Mouse (Mus musculus) testis, adult 2 months (tissue): Measurements from ENCODE around the gene Ehf. TPM values are rescaled to one million over a fixed set of nuclear protein-coding genes. Genes with fewer than 3 reads are reported as not detected.

Experiments used
- H3K27ac ChIP-seq: fragments of 200-500 bp; 2 replicates; pipeline ENCODE4 v1.5.1; 2012; ENCODE audit warnings: low read depth, low read length; ENCODE audit not compliant: control insufficient read depth, insufficient read depth
- H3K27me3 ChIP-seq: fragments of 200-500 bp; 2 replicates; pipeline ENCODE4 v1.6.1; 2012; ENCODE audit warnings: mild to moderate bottlenecking, low read length, moderate library complexity; ENCODE audit not compliant: control insufficient read depth, insufficient read depth
- H3K36me3 ChIP-seq: fragments of 200-500 bp; 2 replicates; pipeline ENCODE4 v1.6.1; 2012; ENCODE audit warnings: mild to moderate bottlenecking, low read length; ENCODE audit not compliant: control insufficient read depth, insufficient read depth
- H3K4me1 ChIP-seq: fragments of 200-500 bp; 2 replicates; pipeline ENCODE4 v1.6.1; 2012; ENCODE audit warnings: low read length; ENCODE audit not compliant: control insufficient read depth, insufficient read depth
- H3K4me3 ChIP-seq: fragments of 200-500 bp; 2 replicates; pipeline ENCODE4 v1.5.1; 2012; ENCODE audit warnings: low read depth, mild to moderate bottlenecking, low read length, moderate library complexity, mixed read lengths; ENCODE audit not compliant: control insufficient read depth
- CTCF ChIP-seq: fragments of 200-500 bp; IDR thresholded peaks from 2 replicates; pipeline ENCODE4 v1.5.1; 2012; ENCODE audit warnings: low read depth, mild to moderate bottlenecking, inconsistent platforms, low read length, moderate library complexity; ENCODE audit not compliant: control insufficient read depth, insufficient read depth, insufficient replicate concordance
- POLR2A ChIP-seq: fragments of 200-500 bp; IDR thresholded peaks from 2 replicates; pipeline ENCODE4 v1.6.1; 2012; ENCODE audit warnings: low read depth, mild to moderate bottlenecking, inconsistent platforms, low read length, moderate library complexity; ENCODE audit not compliant: control insufficient read depth
- polyA plus RNA-seq: library from polyadenylated mRNA; depleted of rRNA; stranded (reverse); fragments of >200 nt; gene quantifications from 2 replicates; pipeline ENCODE4 v1.2.3, GENCODE M21; 2012

The Ehf gene
- polyA plus RNA-seq, 1 experiment = 0.41 TPM

GRCm38 (mm10) chr2:103298711-103299463 lies 4.2 kb downstream of the Ehf start:
- H3K27me3 ChIP-seq = no peaks in the 10 kb centered on the region
- no peak overlapping the region for H3K27ac ChIP-seq
- no peak for TF ChIP-seq POLR2A
- H3K4me3 ChIP-seq = no peak overlapping the region
- no peaks in the 10 kb centered on the region for H3K36me3 ChIP-seq
- no peaks in the 10 kb centered on the region for H3K4me1 ChIP-seq

GRCm38 (mm10) chr2:103294526-103294925 lies 8.6 kb downstream of the Ehf start:
- no peaks in the 10 kb centered on the region for H3K27me3 ChIP-seq
- TF ChIP-seq POLR2A = no peak
- TF ChIP-seq CTCF = no peak
- no peak overlapping the region for H3K4me3 ChIP-seq
- no peak overlapping the region; the same call in 1 of the 2 replicates for H3K27ac ChIP-seq
- H3K36me3 ChIP-seq = no peaks in the 10 kb centered on the region
- peaks cover 2% of the 10 kb centered on the region; the same call in 1 of the 2 replicates for H3K4me1 ChIP-seq

- H3K4me1 ChIP-seq = peaks cover 3% of the 10 kb centered on the region; the same call in 1 of the 2 replicates
- no peaks in the 10 kb centered on the region for H3K27me3 ChIP-seq
- peak overlapping the region; percentile 60 for H3K27ac ChIP-seq
- no peak for TF ChIP-seq CTCF
- no peak for TF ChIP-seq POLR2A
- no peaks in the 10 kb centered on the region for H3K36me3 ChIP-seq
- H3K4me3 ChIP-seq = no peak overlapping the region
Observed at GRCm38 (mm10) chr2:103293751-103294150, 9.3 kb downstream of the Ehf start.

GRCm38 (mm10) chr2:103293214-103293613 lies 9.9 kb downstream of the Ehf start:
- Histone ChIP-seq H3K4me1 (peaks cover 3% of the 10 kb centered on the region; the same call in 1 of the 2 replicates), H3K27ac (no peak overlapping the region), H3K4me3 (no peak overlapping the region), H3K27me3 (no peaks in the 10 kb centered on the region), H3K36me3 (no peaks in the 10 kb centered on the region)
- no peak for TF ChIP-seq CTCF
- no peak for TF ChIP-seq POLR2A

- Histone ChIP-seq H3K4me1 (peaks cover 3% of the 10 kb centered on the region; the same call in 1 of the 2 replicates), H3K27ac (no peak overlapping the region), H3K27me3 (no peaks in the 10 kb centered on the region), H3K36me3 (no peaks in the 10 kb centered on the region), H3K4me3 (no peak overlapping the region)
- TF ChIP-seq CTCF (no peak), POLR2A (no peak)
Observed at GRCm38 (mm10) chr2:103290705-103291269, 12.3 kb downstream of the Ehf start.

- Histone ChIP-seq H3K27ac (no peak overlapping the region), H3K4me1 (peaks cover 3% of the 10 kb centered on the region; the same call in 1 of the 2 replicates), H3K36me3 (no peaks in the 10 kb centered on the region), H3K27me3 (no peaks in the 10 kb centered on the region), H3K4me3 (no peak overlapping the region)
- TF ChIP-seq CTCF = no peak
- no peak for TF ChIP-seq POLR2A
Observed at GRCm38 (mm10) chr2:103290167-103290566, 12.9 kb downstream of the Ehf start.

GRCm38 (mm10) chr2:103289407-103289950 lies 13.6 kb downstream of the Ehf start:
- Histone ChIP-seq H3K36me3 (no peaks in the 10 kb centered on the region), H3K4me1 (peaks cover 3% of the 10 kb centered on the region; the same call in 1 of the 2 replicates), H3K27ac (no peak overlapping the region), H3K27me3 (no peaks in the 10 kb centered on the region), H3K4me3 (no peak overlapping the region)
- TF ChIP-seq POLR2A = no peak
- no peak for TF ChIP-seq CTCF
